Mouse (Mus musculus): ENCODE results near the gene Cyba. TPM values are rescaled to one million over a fixed set of nuclear protein-coding genes. Genes with fewer than 3 reads are reported as not detected.

Gene Cyba
- total RNA-seq, 2 experiments from 2014 or later: 8.8 to 10.1 TPM

Small RNAs within 50 kb of the gene (microRNA-seq; reads per million reads assigned to microRNA genes)
- not detected for gene Gm24366

Other genes with a start within 250 kb of the Cyba start
- 10 to 100 TPM in 1 of 2 experiments, 1 to 10 TPM in 1; 8.6 to 12.2 TPM for gene Zfpm1, start 150.8 kb downstream of the Cyba start, total RNA-seq (2021)
- gene Trhr2, start 72.2 kb downstream of the Cyba start, total RNA-seq (2021): 1 to 10 TPM in 1 of 2 experiments, under 1 TPM in 1; 0.66 to 1.3 TPM
- 10 to 100 TPM; 47.9 to 49.3 TPM for gene Zc3h18, start 56.3 kb downstream of the Cyba start, total RNA-seq (2021)
- under 1 TPM in 1 of 2 experiments, not detected in 1; 0.52 TPM for gene Il17c, start 10.9 kb downstream of the Cyba start, total RNA-seq (2021)
- gene Mvd, start 10.5 kb upstream of the Cyba start, total RNA-seq (2021): 10 to 100 TPM; 68.7 to 78.2 TPM
- not detected for gene Snai3, start 27.8 kb upstream of the Cyba start, total RNA-seq (2021)
- gene Rnf166, start 43.1 kb upstream of the Cyba start, total RNA-seq (2021): 10 to 100 TPM; 21.8 to 24.1 TPM
- gene Ctu2, start 43.2 kb upstream of the Cyba start, total RNA-seq (2021): 10 to 100 TPM; 46.2 to 49.4 TPM
- 10 to 100 TPM; 19.9 to 20.6 TPM for gene Piezo1, start 118.4 kb upstream of the Cyba start, total RNA-seq (2021)
- gene Cdt1, start 135.1 kb upstream of the Cyba start, total RNA-seq (2021): 1 to 10 TPM; 5.9 to 6.9 TPM
- 100 to 1,000 TPM; 101 to 102 TPM for gene Aprt, start 144.0 kb upstream of the Cyba start, total RNA-seq (2021)
- 10 to 100 TPM; 10.3 to 10.7 TPM for gene Galns, start 178.5 kb upstream of the Cyba start, total RNA-seq (2021)
- 10 to 100 TPM; 63.8 to 74.6 TPM for gene Trappc2l, start 178.7 kb upstream of the Cyba start, total RNA-seq (2021)
- not detected for gene Pabpn1l, start 189.8 kb upstream of the Cyba start, total RNA-seq (2021)

Measured in left cerebral cortex, postnatal 4 days (tissue).